Mouse (Mus musculus): Measurements from ENCODE around the gene Elmo3. TPM values are rescaled to one million over a fixed set of nuclear protein-coding genes. Genes with fewer than 3 reads are reported as not detected.

Elmo3 gene
- polyA plus RNA-seq, 1 experiment from 2014 or later: 0.43 TPM

DNA sequence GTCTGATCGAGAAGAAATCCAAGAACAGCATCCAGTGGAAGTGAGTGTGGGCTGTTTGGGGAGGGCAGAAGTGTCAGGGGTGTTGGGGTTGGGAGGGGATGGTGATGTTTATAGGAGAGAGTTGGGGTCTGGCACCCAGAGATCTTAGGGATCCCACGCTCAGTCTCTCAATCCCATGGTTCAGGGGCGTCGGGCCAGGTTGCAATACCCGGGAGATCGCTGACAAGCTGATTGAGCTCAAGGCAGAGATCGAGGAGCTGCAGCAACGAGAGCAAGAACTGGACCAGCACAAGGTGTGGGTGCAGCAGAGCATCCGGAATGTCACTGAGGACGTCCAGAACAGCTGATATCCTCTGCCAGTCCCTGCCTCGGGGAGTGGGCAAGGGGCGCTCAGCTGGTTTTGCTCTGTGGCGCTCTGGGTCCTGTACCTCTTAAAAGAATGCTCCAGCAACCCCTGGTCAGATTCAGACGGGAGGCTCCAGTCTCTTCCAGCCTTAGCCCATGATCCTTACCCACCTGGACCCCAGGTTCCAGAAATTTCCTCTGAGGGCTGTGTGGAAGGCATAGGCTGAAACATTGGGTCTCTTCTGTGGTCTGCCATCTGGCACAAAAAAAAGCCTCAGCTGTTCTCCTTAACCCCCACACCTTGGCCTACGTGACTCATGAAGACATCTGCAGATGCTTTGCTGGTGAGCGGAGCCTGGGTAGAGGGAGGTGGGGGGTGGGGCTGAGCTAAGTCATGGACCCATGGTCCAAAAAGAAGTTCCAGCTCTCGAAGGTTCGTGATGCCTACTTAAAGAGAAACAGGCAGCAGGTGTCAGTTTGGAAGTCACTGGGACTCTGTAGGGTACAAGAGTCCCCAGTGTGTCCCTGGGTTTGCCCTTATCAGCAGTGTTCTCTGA is 6.8 kb upstream of the Elmo3 start:
- Histone ChIP-seq H3K79me2 (ENCODE audit: inconsistent target) (peaks cover 38% of the 10 kb centered on the region), H3K36me3 (ENCODE audit: inconsistent target) (peaks cover 26% of the 10 kb centered on the region; the same call in 1 of the 2 replicates), H3K4me3 (ENCODE audit: inconsistent target) (peak overlapping the region; percentile 92), H3K27ac (peak overlapping the region; percentile 37)
- WGBS (ENCODE audit: missing documents): 62% methylated on average over 18 of the region's 18 CpGs

DNA sequence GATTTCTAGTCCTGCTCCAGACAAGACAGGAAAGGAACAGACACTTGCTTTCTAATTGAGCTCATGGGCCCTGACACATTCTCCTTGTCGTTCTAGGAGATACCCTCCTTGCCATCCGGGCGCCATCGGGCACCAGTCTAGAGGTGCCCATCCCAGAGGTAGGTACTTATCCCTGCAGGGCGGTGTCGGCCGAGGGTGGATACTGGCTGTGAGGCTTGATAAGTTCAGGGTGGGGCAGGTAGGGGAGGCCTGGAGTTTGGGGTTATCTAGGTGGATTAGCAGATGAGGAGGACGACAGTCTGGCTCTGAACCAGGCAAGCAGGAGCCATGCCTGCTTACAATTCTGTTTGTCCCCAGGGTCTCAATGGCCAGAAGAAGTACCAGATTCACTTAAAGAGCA is 5.4 kb upstream of the Elmo3 start:
- peaks cover 38% of the 10 kb centered on the region for H3K79me2 ChIP-seq (ENCODE audit: inconsistent target)
- peaks cover 26% of the 10 kb centered on the region; the same call in 1 of the 2 replicates for H3K36me3 ChIP-seq (ENCODE audit: inconsistent target)
- H3K27ac ChIP-seq: no peak overlapping the region
- no peak overlapping the region for H3K4me3 ChIP-seq (ENCODE audit: inconsistent target)
- 99% methylated on average over 8 of the region's 8 CpGs for WGBS (ENCODE audit: missing documents)

GRCm38 (mm10) chr8:105303396-105303795 is 2.0 kb upstream of the Elmo3 start:
- peaks cover 38% of the 10 kb centered on the region; the same call in 1 of the 2 replicates for H3K36me3 ChIP-seq (ENCODE audit: inconsistent target)
- H3K27ac ChIP-seq: peak overlapping the region; percentile 45; the same call in 1 of the 2 replicates
- H3K4me3 ChIP-seq (ENCODE audit: inconsistent target): no peak overlapping the region
- peaks cover 31% of the 10 kb centered on the region for H3K79me2 ChIP-seq (ENCODE audit: inconsistent target)
- 75% methylated on average over 8 of the region's 8 CpGs for WGBS (ENCODE audit: missing documents)

DNA sequence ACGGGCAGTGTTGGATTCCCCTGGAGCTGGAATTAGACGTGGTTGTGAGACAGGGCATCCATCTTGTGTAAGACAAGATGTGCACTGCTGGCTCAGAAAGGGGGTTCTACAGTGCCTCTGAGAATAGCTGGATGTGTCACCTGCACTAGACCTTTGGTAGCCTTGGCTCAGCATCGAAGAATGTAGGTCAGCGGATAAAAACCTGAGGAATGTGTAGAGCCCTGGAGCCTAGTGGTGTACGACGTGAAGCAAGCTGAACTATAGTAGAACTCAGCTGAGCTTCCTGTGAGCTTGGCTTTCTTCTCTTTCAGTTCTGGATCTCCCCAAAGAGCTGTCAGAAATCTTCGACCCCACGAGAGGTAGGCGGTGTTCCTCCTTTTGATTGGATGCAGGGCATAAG is 1.5 kb upstream of the Elmo3 start:
- H3K27ac ChIP-seq: 0 out of 2 replicates have a peak overlapping the region, but pooled peaks have one; percentile 12
- H3K79me2 ChIP-seq (ENCODE audit: inconsistent target): peaks cover 26% of the 10 kb centered on the region
- 88% methylated on average over 7 of the region's 9 CpGs for WGBS (ENCODE audit: missing documents)
- no peak overlapping the region for H3K4me3 ChIP-seq (ENCODE audit: inconsistent target)
- H3K36me3 ChIP-seq (ENCODE audit: inconsistent target): peaks cover 43% of the 10 kb centered on the region; the same call in 1 of the 2 replicates

DNA sequence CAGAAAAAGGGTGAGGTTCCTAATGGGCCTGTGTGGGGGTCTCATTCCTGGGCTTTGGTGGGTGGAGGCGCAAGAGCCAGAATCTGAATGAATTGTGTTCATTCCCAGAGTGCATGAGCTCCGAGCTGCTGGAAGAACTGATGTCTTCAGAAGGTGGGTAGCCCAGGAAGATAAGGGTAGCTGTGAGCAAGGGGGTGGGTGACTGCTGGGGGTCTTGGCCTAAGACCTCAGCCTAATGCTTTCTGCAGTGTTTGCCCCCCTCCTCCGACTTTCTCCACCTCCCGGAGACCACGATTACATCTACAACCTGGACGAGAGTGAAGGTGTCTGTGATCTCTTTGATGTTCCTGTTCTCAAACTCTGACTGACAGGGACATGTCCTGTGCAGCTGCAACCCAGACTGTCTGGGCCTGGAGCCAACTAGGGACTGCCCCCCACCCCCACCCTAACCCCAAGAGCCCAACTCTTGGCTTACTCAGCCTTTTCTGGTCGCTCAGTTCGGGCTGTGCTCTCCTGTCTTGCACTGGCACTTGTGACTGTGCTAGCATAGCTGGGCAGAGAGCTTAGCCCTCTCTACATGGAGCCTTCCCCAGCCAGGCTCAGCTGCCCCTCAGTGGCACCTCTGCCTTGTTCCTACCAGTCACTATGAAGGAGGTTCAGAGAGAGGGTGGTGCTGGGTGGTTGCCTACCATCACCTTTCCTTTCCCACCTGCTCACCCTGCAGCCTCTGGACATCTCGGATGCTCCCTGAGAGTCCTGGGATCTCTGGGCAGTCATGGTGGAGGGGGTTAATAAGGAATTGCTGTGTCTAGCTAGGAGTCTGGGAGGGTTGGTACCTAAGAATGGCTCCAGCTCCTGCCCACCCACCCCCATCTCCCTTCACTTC is 833 bp upstream of the Elmo3 start:
- peak overlapping the region; percentile 27; the same call in 1 of the 2 replicates for H3K27ac ChIP-seq
- peaks cover 19% of the 10 kb centered on the region for H3K79me2 ChIP-seq (ENCODE audit: inconsistent target)
- H3K36me3 ChIP-seq (ENCODE audit: inconsistent target): peaks cover 50% of the 10 kb centered on the region; the same call in 1 of the 2 replicates
- no peak overlapping the region for H3K4me3 ChIP-seq (ENCODE audit: inconsistent target)
- WGBS (ENCODE audit: missing documents): 71% methylated on average over 9 of the region's 9 CpGs

- H3K4me3 ChIP-seq (ENCODE audit: inconsistent target): no peak overlapping the region
- H3K79me2 ChIP-seq (ENCODE audit: inconsistent target): peaks cover 3% of the 10 kb centered on the region; the same call in 1 of the 2 replicates
- H3K36me3 ChIP-seq (ENCODE audit: inconsistent target): peaks cover 41% of the 10 kb centered on the region; the same call in 1 of the 2 replicates
- H3K27ac ChIP-seq: no peak overlapping the region
- 62% methylated on average over 5 of the region's 5 CpGs for WGBS (ENCODE audit: missing documents)
These were observed 818 bp downstream of the Elmo3 start for GRCm38 (mm10) chr8:105306146-105306691.

DNA sequence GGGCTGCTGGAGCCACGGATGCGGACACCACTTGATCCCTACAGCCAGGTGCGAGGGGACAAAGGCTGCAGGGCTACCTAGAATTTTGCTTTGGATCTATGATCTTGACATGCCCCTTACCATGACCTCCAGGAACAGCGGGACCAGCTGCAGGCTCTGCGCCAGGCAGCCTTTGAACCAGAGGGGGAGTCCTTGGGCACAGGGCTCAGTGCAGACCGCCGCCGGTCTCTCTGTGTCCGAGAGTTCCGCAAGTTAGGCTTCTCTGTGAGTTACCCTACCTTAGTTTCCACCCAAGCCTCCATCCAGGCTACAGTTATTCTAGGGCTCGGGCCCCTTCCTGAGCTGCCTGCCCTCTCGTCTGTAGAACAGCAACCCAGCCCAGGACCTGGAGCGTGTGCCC is 2.3 kb downstream of the Elmo3 start:
- 96% methylated on average over 13 of the region's 13 CpGs for WGBS (ENCODE audit: missing documents)
- Histone ChIP-seq H3K36me3 (ENCODE audit: inconsistent target) (peaks cover 37% of the 10 kb centered on the region), H3K4me3 (ENCODE audit: inconsistent target) (no peak overlapping the region), H3K27ac (no peak overlapping the region), H3K79me2 (ENCODE audit: inconsistent target) (no peaks in the 10 kb centered on the region)

DNA sequence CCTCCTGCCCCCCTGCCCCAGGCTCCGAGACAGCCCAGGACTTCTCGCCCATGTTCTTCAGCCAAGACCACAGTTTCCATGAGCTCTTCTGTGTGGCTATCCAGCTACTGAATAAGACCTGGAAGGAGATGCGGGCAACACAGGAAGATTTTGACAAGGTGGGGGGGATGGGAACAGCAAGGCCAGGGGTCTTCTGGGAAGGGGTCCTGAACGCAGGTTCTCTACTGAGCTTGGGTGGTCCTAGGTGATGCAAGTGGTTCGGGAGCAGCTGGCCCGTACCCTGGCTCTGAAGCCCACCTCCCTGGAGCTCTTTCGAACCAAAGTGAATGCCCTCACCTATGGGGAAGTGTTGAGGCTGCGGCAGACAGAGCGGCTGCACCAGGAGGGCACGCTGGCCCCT is 3.0 kb downstream of the Elmo3 start:
- Histone ChIP-seq H3K4me3 (ENCODE audit: inconsistent target) (no peak overlapping the region), H3K27ac (no peak overlapping the region), H3K79me2 (ENCODE audit: inconsistent target) (no peaks in the 10 kb centered on the region), H3K36me3 (ENCODE audit: inconsistent target) (peaks cover 45% of the 10 kb centered on the region)
- WGBS (ENCODE audit: missing documents): 93% methylated on average over 10 of the region's 10 CpGs

DNA sequence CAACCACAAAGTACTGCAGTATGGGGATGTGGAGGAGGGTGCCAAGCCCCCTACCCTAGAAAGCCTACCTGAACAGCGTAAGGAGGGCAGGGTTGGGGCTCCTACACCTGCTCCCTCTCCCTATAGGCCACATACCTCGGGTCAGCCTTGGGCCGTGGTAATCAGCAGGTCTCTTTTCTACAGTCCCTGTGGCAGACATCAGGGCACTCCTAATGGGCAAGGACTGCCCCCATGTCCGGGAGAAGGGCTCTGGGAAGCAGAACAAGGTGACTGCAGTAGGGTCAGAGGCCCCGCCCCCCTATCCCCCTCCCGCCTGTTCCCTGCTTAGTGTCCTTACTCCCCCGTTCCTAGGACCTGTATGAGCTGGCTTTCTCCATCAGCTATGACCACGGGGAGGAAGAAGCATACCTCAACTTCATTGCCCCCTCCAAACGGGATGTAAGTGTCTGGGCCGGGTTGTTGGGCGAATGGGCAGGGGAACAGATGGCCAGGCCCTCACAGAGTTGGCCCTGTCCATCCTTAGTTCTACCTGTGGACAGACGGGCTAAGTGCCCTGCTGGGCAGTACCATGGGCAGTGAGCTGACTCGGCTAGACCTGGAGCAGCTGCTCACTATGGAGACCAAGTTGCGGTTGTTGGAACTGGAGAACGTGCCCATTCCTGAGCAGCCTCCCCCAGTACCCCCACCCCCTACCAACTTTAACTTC is 3.9 kb downstream of the Elmo3 start:
- Histone ChIP-seq H3K79me2 (ENCODE audit: inconsistent target) (no peaks in the 10 kb centered on the region), H3K4me3 (ENCODE audit: inconsistent target) (no peak overlapping the region), H3K36me3 (ENCODE audit: inconsistent target) (peaks cover 53% of the 10 kb centered on the region), H3K27ac (no peak overlapping the region)
- WGBS (ENCODE audit: missing documents): 90% methylated on average over 14 of the region's 15 CpGs

GRCm38 (mm10) chr8:105310118-105310517 is 4.7 kb downstream of the Elmo3 start:
- WGBS (ENCODE audit: missing documents): 97% methylated on average over 8 of the region's 8 CpGs
- Histone ChIP-seq H3K4me3 (ENCODE audit: inconsistent target) (no peak overlapping the region), H3K36me3 (ENCODE audit: inconsistent target) (peaks cover 56% of the 10 kb centered on the region), H3K27ac (no peak overlapping the region), H3K79me2 (ENCODE audit: inconsistent target) (no peaks in the 10 kb centered on the region)

GRCm38 (mm10) chr8:105311718-105312117 is 6.3 kb downstream of the Elmo3 start:
- 90% methylated on average over 1 of the region's 1 CpGs for whole genome bisulfite sequencing (ENCODE audit: missing documents)
- Histone ChIP-seq H3K27ac (no peak overlapping the region), H3K36me3 (ENCODE audit: inconsistent target) (peaks cover 64% of the 10 kb centered on the region), H3K4me3 (ENCODE audit: inconsistent target) (no peak overlapping the region), H3K79me2 (ENCODE audit: inconsistent target) (no peaks in the 10 kb centered on the region)

GRCm38 (mm10) chr8:105312891-105313481 is 7.6 kb downstream of the Elmo3 start:
- Histone ChIP-seq H3K4me3 (ENCODE audit: inconsistent target) (no peak overlapping the region), H3K79me2 (ENCODE audit: inconsistent target) (no peaks in the 10 kb centered on the region), H3K36me3 (ENCODE audit: inconsistent target) (peaks cover 56% of the 10 kb centered on the region), H3K27ac (no peak overlapping the region)
- 93% methylated on average over 8 of the region's 8 CpGs for WGBS (ENCODE audit: missing documents)

DNA sequence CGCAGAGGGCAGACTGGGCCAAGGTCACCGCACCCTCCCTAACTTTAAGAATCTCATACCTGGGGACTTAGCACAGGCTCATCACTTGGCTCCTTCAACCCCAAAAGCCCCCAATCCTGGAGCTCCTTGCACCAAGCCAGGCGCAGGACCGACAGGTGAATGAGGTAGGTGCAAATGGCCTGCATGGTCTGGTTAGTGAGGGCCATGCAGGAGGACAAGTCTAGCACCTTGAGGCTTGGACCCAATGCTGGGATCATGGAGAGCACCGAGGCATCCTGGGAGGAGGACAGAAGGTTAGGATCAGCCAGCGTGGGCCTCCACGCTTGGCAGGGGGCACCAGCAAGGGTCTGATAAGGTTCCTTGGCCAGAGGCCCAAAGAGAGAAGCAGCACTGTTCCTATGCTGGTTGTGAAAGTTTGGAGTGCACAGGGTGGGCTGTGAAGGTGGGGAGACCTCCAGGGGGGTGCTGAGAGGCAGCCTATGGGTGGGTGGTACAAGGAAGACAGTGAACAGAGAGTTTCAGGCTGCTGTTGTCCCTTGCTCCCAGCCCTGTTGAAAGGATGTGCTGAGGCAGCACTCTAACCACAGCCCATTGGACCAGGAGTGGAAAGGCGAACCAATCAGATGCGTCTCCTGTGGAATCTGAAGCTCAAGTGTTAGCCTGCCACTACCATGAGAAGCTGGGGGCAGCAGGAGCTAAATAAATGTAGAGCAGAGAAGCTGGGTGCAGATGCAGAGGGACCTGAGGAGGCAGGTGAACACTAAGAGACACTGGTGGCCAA is 8.4 kb downstream of the Elmo3 start:
- 94% methylated on average over 9 of the region's 9 CpGs for WGBS (ENCODE audit: missing documents)
- peaks cover 48% of the 10 kb centered on the region for H3K36me3 ChIP-seq (ENCODE audit: inconsistent target)
- no peak overlapping the region for H3K4me3 ChIP-seq (ENCODE audit: inconsistent target)
- no peaks in the 10 kb centered on the region for H3K79me2 ChIP-seq (ENCODE audit: inconsistent target)
- H3K27ac ChIP-seq: no peak overlapping the region

All from macrophage (primary cell).